Mouse (Mus musculus) heart, postnatal 0 days (tissue): Measurements from ENCODE around the gene Cep112. TPM values are rescaled to one million over a fixed set of nuclear protein-coding genes. Genes with fewer than 3 reads are reported as not detected.

Experiments
- ATAC-seq: fragments of 200-750 bp; cut with Nextera tagmentation; 2 replicates; pipeline ENCODE4 v1.8.0; 2017; ENCODE audit warnings: low read depth, moderate number of reproducible peaks, moderate library complexity; ENCODE audit not compliant: insufficient read depth
- DNase-seq: peaks from one replicate; pipeline ENCODE4 v3.0.0-alpha.2; 2016; ENCODE audit warnings: low spot score
- H3K27ac ChIP-seq: fragments of 300-500 bp; sonication (generic); 2 replicates; pipeline ENCODE4 v1.5.1; 2014; ENCODE audit warnings: low read depth, mild to moderate bottlenecking
- H3K27me3 ChIP-seq: fragments of 300-500 bp; sonication (generic); 2 replicates; pipeline ENCODE4 v1.6.1; 2014; ENCODE audit warnings: low read length, mixed read lengths; ENCODE audit not compliant: control insufficient read depth, insufficient read depth
- H3K36me3 ChIP-seq: fragments of 300-500 bp; sonication (generic); replicated peaks from 2 replicates; pipeline ENCODE4 v1.6.1; 2014; ENCODE audit warnings: low read length, mixed read lengths; ENCODE audit not compliant: control insufficient read depth, insufficient read depth
- H3K4me1 ChIP-seq: fragments of 300-500 bp; sonication (generic); 2 replicates; pipeline ENCODE4 v1.6.1; 2014; ENCODE audit warnings: antibody characterized with exemption; ENCODE audit not compliant: control insufficient read depth, insufficient read depth
- H3K4me2 ChIP-seq: fragments of 300-500 bp; sonication (generic); 2 replicates; pipeline ENCODE4 v1.6.1; 2014; ENCODE audit warnings: low read depth, mild to moderate bottlenecking, low read length, moderate library complexity
- H3K4me3 ChIP-seq: fragments of 300-500 bp; sonication (generic); 2 replicates; pipeline ENCODE4 v1.5.1; 2014; ENCODE audit warnings: low read depth, low read length
- H3K9ac ChIP-seq: fragments of 300-500 bp; sonication (generic); replicated peaks from 2 replicates; pipeline ENCODE4 v1.6.1; 2014; ENCODE audit warnings: low read depth, low read length, mixed read lengths
- H3K9me3 ChIP-seq: fragments of 300-500 bp; sonication (generic); replicated peaks from 2 replicates; pipeline ENCODE4 v1.6.1; 2016; ENCODE audit warnings: low read length; ENCODE audit not compliant: control insufficient read depth
- CTCF ChIP-seq: IDR thresholded peaks from 2 replicates; pipeline ENCODE4 v1.5.1; 2016; ENCODE audit warnings: antibody characterized with exemption, control low read depth, low read depth
- EP300 ChIP-seq: IDR thresholded peaks from 2 replicates; pipeline ENCODE4 v1.6.1; 2016; ENCODE audit warnings: antibody characterized with exemption, low read depth
- WGBS: fragments of 180-500 bp; shearing (Covaris S2); extraction: QIAGEN DNeasy Blood & Tissue Kit; methylation state at CpG from one replicate; pipeline ENCODE4 v1.1.7; 2014; 5-methylcytosine and 5-hydroxymethylcytosine counted together
- polyA plus RNA-seq: library from polyadenylated mRNA; unstranded; fragments of >200 nt; fragmentation: Nextera tagmentation; extraction: Ambion mirVana; gene quantifications from 2 replicates; pipeline ENCODE4 v1.2.1, GENCODE M21; 2015
- total RNA-seq: library from RNA; depleted of rRNA; stranded (reverse); fragments of >200 nt; gene quantifications from 2 replicates; pipeline ENCODE4 v1.2.3, GENCODE M21; 2014; ENCODE audit warnings: low replicate concordance

Gene Cep112
- total and polyA plus RNA-seq, 2 experiments from 2014 or later: 1.2 to 5.8 TPM

DNA sequence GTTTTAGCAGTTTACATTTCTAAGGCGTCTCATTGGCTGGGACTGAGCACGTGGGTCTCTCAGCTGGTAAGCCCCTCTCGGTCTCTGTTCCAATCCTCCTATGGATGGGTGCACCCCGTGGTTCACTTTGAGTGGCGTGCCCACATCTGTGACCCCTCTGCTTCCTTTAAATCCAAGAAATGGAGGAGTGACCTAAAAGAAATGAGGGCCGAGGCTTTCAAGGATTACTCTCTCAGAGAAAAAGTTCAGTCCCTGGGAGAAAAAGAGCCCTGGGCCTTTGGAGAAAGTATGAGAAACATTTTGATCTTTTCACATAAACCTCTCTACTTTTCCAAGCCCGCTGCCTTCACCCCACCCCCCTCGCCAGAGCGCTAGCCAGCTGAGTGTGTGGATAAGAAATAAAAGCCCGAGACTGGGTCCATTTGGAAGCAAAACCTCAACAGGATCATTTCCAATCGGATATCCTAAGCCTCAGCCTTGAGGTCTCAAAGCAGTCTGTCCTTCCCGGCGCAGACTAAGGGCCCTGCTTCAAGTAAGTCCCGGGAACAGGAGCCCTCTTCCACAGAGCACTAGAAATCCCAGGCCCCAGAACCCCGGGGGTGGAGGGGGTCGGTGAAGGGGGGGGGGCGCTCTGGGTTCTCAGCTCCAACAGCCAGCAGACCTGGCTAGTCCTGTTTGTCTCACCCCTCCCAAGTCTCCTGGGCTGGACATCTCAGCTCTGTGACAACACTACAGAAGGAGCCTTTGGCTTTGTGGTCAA is 466.3 kb downstream of the Cep112 start:
- DNase-seq: peak; percentile 56
- WGBS: 3% methylated on average over 17 of the region's 17 CpGs
- Histone ChIP-seq H3K27ac (peak overlapping the region; percentile 30), H3K27me3 (peaks cover 3% of the 10 kb centered on the region; the same call in 1 of the 2 replicates), H3K9me3 (no peaks in the 10 kb centered on the region), H3K4me1 (peaks cover 9% of the 10 kb centered on the region; the same call in 1 of the 2 replicates), H3K9ac (peak overlapping the region; percentile 30), H3K4me3 (peak overlapping the region; percentile 42), H3K4me2 (peak overlapping the region; percentile 58), H3K36me3 (no peaks in the 10 kb centered on the region)
- ATAC-seq: peak; percentile 95
- TF ChIP-seq EP300 (no peak), CTCF (no peak)

- no peak for DNase-seq
- no peak overlapping the region for H3K27ac ChIP-seq
- H3K4me2 ChIP-seq: peak overlapping the region; percentile 58
- 4% methylated on average over 21 of the region's 21 CpGs for WGBS
- no peaks in the 10 kb centered on the region for H3K36me3 ChIP-seq
- H3K9ac ChIP-seq: peak overlapping the region; percentile 30
- peaks cover 3% of the 10 kb centered on the region; the same call in 1 of the 2 replicates for H3K27me3 ChIP-seq
- no peaks in the 10 kb centered on the region for H3K9me3 ChIP-seq
- peak overlapping the region; percentile 42 for H3K4me3 ChIP-seq
- TF ChIP-seq CTCF (no peak), EP300 (no peak)
- peaks cover 9% of the 10 kb centered on the region; the same call in 1 of the 2 replicates for H3K4me1 ChIP-seq
- no peak for ATAC-seq
These were observed 466.9 kb downstream of the Cep112 start for GRCm38 (mm10) chr11:108891871-108892380.

DNA sequence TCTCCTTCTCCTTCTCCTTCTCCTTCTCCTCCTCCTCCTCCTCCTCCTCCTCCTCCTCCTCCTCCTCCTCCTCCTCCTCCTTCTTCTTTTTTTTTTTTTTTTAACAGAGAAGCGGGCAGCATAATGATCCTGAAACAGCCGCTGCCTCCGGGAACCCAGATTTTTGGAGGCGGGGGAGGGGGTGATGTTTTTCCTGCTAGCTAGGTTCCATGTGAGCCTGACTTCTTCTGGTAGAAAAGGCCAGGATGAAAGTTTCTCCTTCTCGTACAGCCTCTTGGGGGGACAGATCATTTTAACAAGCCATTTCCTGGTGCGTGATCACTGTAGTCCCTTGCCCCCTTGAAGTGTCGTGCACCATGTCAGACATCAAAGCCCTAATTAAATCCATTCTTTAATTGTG is 467.4 kb downstream of the Cep112 start:
- DNase-seq (no peak), ATAC-seq (no peak)
- H3K9me3 ChIP-seq: no peaks in the 10 kb centered on the region
- no peaks in the 10 kb centered on the region for H3K36me3 ChIP-seq
- no peak overlapping the region for H3K9ac ChIP-seq
- no peak overlapping the region for H3K27ac ChIP-seq
- no peak overlapping the region for H3K4me3 ChIP-seq
- H3K4me1 ChIP-seq: peaks cover 9% of the 10 kb centered on the region; the same call in 1 of the 2 replicates
- TF ChIP-seq CTCF: no peak
- no peak for TF ChIP-seq EP300
- H3K4me2 ChIP-seq: no peak overlapping the region
- H3K27me3 ChIP-seq: peaks cover 4% of the 10 kb centered on the region
- WGBS: 46% methylated on average over 7 of the region's 7 CpGs

- no peak for ATAC-seq
- WGBS: 73% methylated on average over 12 of the region's 12 CpGs
These were observed 468.3 kb downstream of the Cep112 start for GRCm38 (mm10) chr11:108893232-108893790.

DNA sequence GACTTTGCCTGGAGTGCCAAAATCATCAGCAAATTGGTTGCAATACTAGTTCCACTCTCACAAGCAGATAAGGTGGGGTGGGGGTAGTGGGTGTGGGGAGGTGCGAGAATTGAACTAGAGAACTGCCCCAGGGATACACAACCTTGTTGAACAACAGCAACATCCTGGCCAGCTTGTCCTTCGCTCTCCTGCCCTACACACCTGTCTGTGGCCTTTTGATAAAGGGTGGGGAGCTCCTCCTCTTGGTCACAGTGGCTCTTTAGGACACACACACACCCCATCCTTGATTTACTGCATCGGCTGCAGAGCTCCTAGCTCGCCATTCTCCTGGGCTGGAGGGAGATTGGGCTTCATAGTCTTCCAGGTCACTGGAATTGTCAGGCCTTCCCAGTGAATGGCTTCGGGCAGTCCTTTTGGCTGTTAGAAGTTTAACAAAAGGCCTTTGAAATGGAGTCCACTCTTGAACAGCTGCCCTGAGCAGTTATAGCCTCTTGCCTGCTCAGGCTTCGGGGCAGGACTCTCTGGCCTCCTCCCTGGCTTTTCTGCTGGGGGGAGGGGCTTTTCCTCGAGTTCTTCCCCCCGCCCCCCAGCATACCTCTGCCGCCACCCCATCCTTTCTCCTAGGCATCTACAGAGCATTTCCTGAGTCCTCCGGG is 469.0 kb downstream of the Cep112 start:
- WGBS: 66% methylated on average over 10 of the region's 10 CpGs
- Histone ChIP-seq H3K36me3 (no peaks in the 10 kb centered on the region), H3K27me3 (peaks cover 10% of the 10 kb centered on the region), H3K27ac (no peak overlapping the region), H3K4me1 (peaks cover 9% of the 10 kb centered on the region; the same call in 1 of the 2 replicates), H3K9ac (no peak overlapping the region), H3K9me3 (no peaks in the 10 kb centered on the region), H3K4me2 (no peak overlapping the region), H3K4me3 (no peak overlapping the region)
- ATAC-seq: no peak
- TF ChIP-seq EP300: no peak
- TF ChIP-seq CTCF: no peak
- no peak for DNase-seq

More at GRCm38 (mm10) chr11:108893232-108893790, 468.3 kb downstream of the Cep112 start:
- Histone ChIP-seq H3K27ac (no peak overlapping the region), H3K27me3 (peaks cover 10% of the 10 kb centered on the region), H3K9me3 (no peaks in the 10 kb centered on the region), H3K4me3 (no peak overlapping the region), H3K4me1 (peaks cover 9% of the 10 kb centered on the region; the same call in 1 of the 2 replicates), H3K9ac (no peak overlapping the region), H3K36me3 (no peaks in the 10 kb centered on the region), H3K4me2 (no peak overlapping the region)
- no peak for DNase-seq
- TF ChIP-seq EP300: no peak
- TF ChIP-seq CTCF: no peak
